In the genomic region with DNA sequence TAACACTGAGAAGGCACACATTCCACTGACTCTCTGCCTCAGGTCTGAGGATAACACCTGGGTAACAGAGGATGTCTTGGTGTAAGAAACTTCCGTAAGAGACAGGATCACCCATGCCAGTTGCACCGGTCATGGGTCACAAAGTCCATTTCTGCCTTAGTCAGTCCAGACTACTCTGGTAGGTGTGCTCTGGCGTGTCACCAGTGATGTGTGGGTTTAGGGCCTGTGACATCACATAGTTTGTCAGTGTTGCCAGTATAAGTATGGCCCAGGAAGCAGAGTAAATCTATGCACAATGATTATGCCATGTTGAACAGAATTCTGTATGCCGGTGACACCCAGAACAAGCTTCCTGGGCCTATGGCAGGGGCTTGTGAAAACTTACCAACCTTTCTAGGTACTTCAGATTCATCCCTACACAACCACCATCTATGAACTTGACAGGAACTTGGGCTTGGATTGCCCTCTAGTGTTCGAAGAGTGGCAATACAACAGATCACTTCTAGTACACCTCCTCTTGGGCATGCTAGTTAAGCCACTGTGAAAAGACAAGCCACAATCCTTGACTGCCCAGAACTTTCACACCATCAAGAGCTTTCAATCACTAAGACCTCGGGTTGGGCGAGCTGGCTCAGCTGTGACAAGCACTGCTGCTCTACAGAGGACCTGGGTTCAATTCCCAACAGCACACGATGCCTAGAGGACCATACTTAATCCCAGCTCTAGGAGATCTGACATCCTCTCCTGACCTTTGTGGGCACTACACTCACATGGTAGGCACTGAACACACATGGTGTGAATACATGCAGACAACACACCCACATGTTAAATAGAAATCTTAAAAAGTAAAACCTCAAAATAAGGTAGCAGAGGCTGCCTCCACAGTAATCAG, we compare ENCODE assay signal across 9 mouse cellular contexts. TPM values are rescaled to one million over a fixed set of nuclear protein-coding genes. Genes with fewer than 3 reads are reported as not detected.
A peak's percentile ranks its signal among the peaks of the same experiment; 100 is the strongest.
DNase-seq lines count a peak whose midpoint lies in the region; ATAC-seq lines count a peak whose summit lies in the region.
"Had no signal": no experiment of that assay in that cellular context is flagged by ENCODE, and none has a peak within 500 bp of the region (broad histone marks: within the 10 kb centered on the region; RNA-seq: fewer than 3 reads in every experiment).

No protein-coding gene starts in this region.

- WGBS in hindbrain, embryonic 10.5 days: 65% methylated on average over 8 of the region's 8 CpGs
- WGBS in hindbrain, embryonic 13.5 days: 66% methylated on average over 8 of the region's 8 CpGs
- WGBS in embryonic facial prominence, embryonic 14.5 days: 57% methylated on average over 8 of the region's 8 CpGs
- WGBS in hindbrain, embryonic 12.5 days: 62% methylated on average over 8 of the region's 8 CpGs
- WGBS in stomach, embryonic 14.5 days: 59% methylated on average over 8 of the region's 8 CpGs

- H3K36me3 ChIP-seq in hindbrain, embryonic 10.5 days: peaks cover 95% of the 10 kb centered on the region
- peaks cover 88% of the 10 kb centered on the region for H3K36me3 ChIP-seq in hindbrain, embryonic 13.5 days
- H3K36me3 ChIP-seq in embryonic facial prominence, embryonic 14.5 days (ENCODE audit: control insufficient read depth, insufficient read depth, low read length): peaks cover 65% of the 10 kb centered on the region
- H3K36me3 ChIP-seq in hindbrain, embryonic 12.5 days: peaks cover 71% of the 10 kb centered on the region
- peaks cover 51% of the 10 kb centered on the region for H3K36me3 ChIP-seq in stomach, embryonic 14.5 days (ENCODE audit: control insufficient read depth, insufficient read depth, low read length)

- no peaks in the 10 kb centered on the region for H3K4me1 ChIP-seq in hindbrain, embryonic 10.5 days (replicated peaks)
- no peaks in the 10 kb centered on the region for H3K4me1 ChIP-seq in hindbrain, embryonic 13.5 days (replicated peaks)
- no peaks in the 10 kb centered on the region for H3K4me1 ChIP-seq in embryonic facial prominence, embryonic 14.5 days (ENCODE audit: control insufficient read depth, insufficient read depth, low read length)
- H3K4me1 ChIP-seq in hindbrain, embryonic 12.5 days: no peaks in the 10 kb centered on the region
- H3K4me1 ChIP-seq in stomach, embryonic 14.5 days (ENCODE audit: control insufficient read depth, insufficient read depth, low read length): no peaks in the 10 kb centered on the region

- H3K4me3 ChIP-seq in hindbrain, embryonic 10.5 days: no peak overlapping the region
- H3K4me3 ChIP-seq in hindbrain, embryonic 13.5 days: no peak overlapping the region
- no peak overlapping the region for H3K4me3 ChIP-seq in embryonic facial prominence, embryonic 14.5 days (ENCODE audit: low read depth, low read length)
- H3K4me3 ChIP-seq in hindbrain, embryonic 12.5 days: no peak overlapping the region
- H3K4me3 ChIP-seq in stomach, embryonic 14.5 days (ENCODE audit: low read depth, low read length): no peak overlapping the region

- ATAC-seq in hindbrain, embryonic 13.5 days (ENCODE audit: low FRiP score): no peak
- ATAC-seq in embryonic facial prominence, embryonic 14.5 days (ENCODE audit: low read depth): peak; percentile 77; the same call in 1 of the 2 replicates
- ATAC-seq in hindbrain, embryonic 12.5 days (ENCODE audit: low FRiP score): peak; percentile 43; the same call in 1 of the 2 replicates
- peak; percentile 87 for ATAC-seq in megakaryocyte-erythroid progenitor cell, adult 5-6 weeks (replicated peaks; ENCODE audit: low FRiP score, low TSS enrichment, poor library complexity, severe bottlenecking)
- 0 out of 2 replicates have a peak, but pooled peaks have one; percentile 37 for ATAC-seq in stomach, embryonic 14.5 days (ENCODE audit: insufficient number of reproducible peaks, insufficient read depth, low FRiP score, low read depth)

- peak; percentile 47 for DNase-seq in hindbrain, embryonic 10.5 days (ENCODE audit: low spot score)
- peak; percentile 81 for DNase-seq in brain, adult 2 months (ENCODE audit: low read depth, low spot score)
- DNase-seq in embryonic facial prominence, embryonic 14.5 days (ENCODE audit: low spot score): peak; percentile 81
- peak; percentile 58 to 73 for DNase-seq in layer of hippocampus, postnatal 10 days (ENCODE audit: low spot score in 2 of 2)

- no peaks in the 10 kb centered on the region for H3K27me3 ChIP-seq in hindbrain, embryonic 10.5 days (ENCODE audit: insufficient read depth, poor library complexity, severe bottlenecking)
- no peaks in the 10 kb centered on the region for H3K27me3 ChIP-seq in hindbrain, embryonic 13.5 days
- no peaks in the 10 kb centered on the region for H3K27me3 ChIP-seq in embryonic facial prominence, embryonic 14.5 days (replicated peaks; ENCODE audit: control insufficient read depth, insufficient read depth, low read length)
- no peaks in the 10 kb centered on the region for H3K27me3 ChIP-seq in hindbrain, embryonic 12.5 days
- no peaks in the 10 kb centered on the region for H3K27me3 ChIP-seq in stomach, embryonic 14.5 days (ENCODE audit: control insufficient read depth, insufficient read depth, low read length)

- no peak overlapping the region for H3K9ac ChIP-seq in hindbrain, embryonic 13.5 days
- no peak overlapping the region for H3K9ac ChIP-seq in embryonic facial prominence, embryonic 14.5 days (ENCODE audit: low read depth, low read length)
- H3K9ac ChIP-seq in hindbrain, embryonic 12.5 days: no peak overlapping the region
- no peak overlapping the region for H3K9ac ChIP-seq in stomach, embryonic 14.5 days (replicated peaks; ENCODE audit: low read depth, low read length)

- no peaks in the 10 kb centered on the region for H3K9me3 ChIP-seq in hindbrain, embryonic 10.5 days
- no peaks in the 10 kb centered on the region for H3K9me3 ChIP-seq in hindbrain, embryonic 13.5 days
- H3K9me3 ChIP-seq in embryonic facial prominence, embryonic 14.5 days (ENCODE audit: control insufficient read depth, low read length): no peaks in the 10 kb centered on the region
- no peaks in the 10 kb centered on the region for H3K9me3 ChIP-seq in hindbrain, embryonic 12.5 days (replicated peaks)
- H3K9me3 ChIP-seq in stomach, embryonic 14.5 days (ENCODE audit: control insufficient read depth, low read depth, low read length): no peaks in the 10 kb centered on the region

- H3K4me2 ChIP-seq in hindbrain, embryonic 13.5 days: no peak overlapping the region
- no peak overlapping the region for H3K4me2 ChIP-seq in embryonic facial prominence, embryonic 14.5 days (ENCODE audit: low read depth, low read length)
- no peak overlapping the region for H3K4me2 ChIP-seq in hindbrain, embryonic 12.5 days (replicated peaks)
- H3K4me2 ChIP-seq in stomach, embryonic 14.5 days (replicated peaks; ENCODE audit: low read depth, low read length): no peak overlapping the region

- H3K27ac ChIP-seq in hindbrain, embryonic 10.5 days: no peak overlapping the region
- no peak overlapping the region for H3K27ac ChIP-seq in hindbrain, embryonic 13.5 days
- no peak overlapping the region for H3K27ac ChIP-seq in embryonic facial prominence, embryonic 14.5 days (replicated peaks; ENCODE audit: low read depth, low read length)
- no peak overlapping the region for H3K27ac ChIP-seq in hindbrain, embryonic 12.5 days
- H3K27ac ChIP-seq in stomach, embryonic 14.5 days (ENCODE audit: low read length): no peak overlapping the region
- H3K27ac ChIP-seq: macrophage had no signal

RNA-seq across cellular contexts. Expression of gene Sptlc1, which starts 20.8 kb away (rescaled TPM):
- 33.6 and 34.9 TPM in 2 replicates for polyA plus RNA-seq in hindbrain, embryonic 10.5 days (2016; fragmentation: Nextera tagmentation; extraction: Ambion mirVana)
- polyA plus RNA-seq in hindbrain, embryonic 13.5 days (2015; fragmentation: Nextera tagmentation; extraction: Ambion mirVana): 27.5 and 28.1 TPM in 2 replicates
- 33.4 and 43.1 TPM in 2 replicates for polyA plus RNA-seq in embryonic facial prominence, embryonic 14.5 days (2014; fragmentation: Nextera tagmentation; extraction: Ambion mirVana)
- 34.7 and 35.5 TPM in 2 replicates for polyA plus RNA-seq in hindbrain, embryonic 12.5 days (2016; fragmentation: Nextera tagmentation; extraction: Ambion mirVana)
- total RNA-seq in layer of hippocampus, postnatal 10 days (2021): 10 to 100 TPM; 27.3 to 30.6 TPM
- 12.1 and 19.3 TPM in 2 replicates for total RNA-seq in megakaryocyte-erythroid progenitor cell, adult 5-6 weeks (2014; fragmentation: Nextera tagmentation)
- 23.1 and 32.4 TPM in 2 replicates for total RNA-seq in megakaryocyte-erythroid progenitor cell, adult 5-6 weeks (2017)
- 42.9 TPM in 2 replicates for polyA plus RNA-seq in stomach, embryonic 14.5 days (2014; fragmentation: Nextera tagmentation; extraction: Ambion mirVana)
